Mouse (Mus musculus): ENCODE data around the gene Dedd2. TPM values are rescaled to one million over a fixed set of nuclear protein-coding genes. Genes with fewer than 3 reads are reported as not detected.

Gene Dedd2
- polyA plus RNA-seq, 1 experiment from 2014 or later = 11.2 TPM

- Histone ChIP-seq H3K4me2 (peak overlapping the region; percentile 90), H3K9me3 (no peaks in the 10 kb centered on the region), H3K27me3 (no peaks in the 10 kb centered on the region), H3K4me3 (peak overlapping the region; percentile 99), H3K9ac (peak overlapping the region; percentile 60), H3K4me1 (peaks cover 33% of the 10 kb centered on the region), H3K36me3 (no peaks in the 10 kb centered on the region), H3K27ac (peak overlapping the region; percentile 99)
- WGBS = 26% methylated on average over 8 of the region's 8 CpGs
- no peak for ATAC-seq (ENCODE audit: borderline replicate concordance, extremely low read depth, low FRiP score, low TSS enrichment)
Measured at GRCm38 (mm10) chr7:25251822-25252221, 31.4 kb upstream of the Dedd2 start.

GRCm38 (mm10) chr7:25251071-25251791 lies 30.8 kb upstream of the Dedd2 start:
- peak overlapping the region; percentile 99 for H3K4me3 ChIP-seq
- peak overlapping the region; percentile 90 for H3K4me2 ChIP-seq
- H3K9me3 ChIP-seq = no peaks in the 10 kb centered on the region
- H3K9ac ChIP-seq = peak overlapping the region; percentile 60
- peak overlapping the region; percentile 99 for H3K27ac ChIP-seq
- 2% methylated on average over 22 of the region's 22 CpGs for WGBS
- no peaks in the 10 kb centered on the region for H3K36me3 ChIP-seq
- H3K4me1 ChIP-seq = peaks cover 39% of the 10 kb centered on the region
- no peaks in the 10 kb centered on the region for H3K27me3 ChIP-seq
- peak; percentile 50 for ATAC-seq (ENCODE audit: borderline replicate concordance, extremely low read depth, low FRiP score, low TSS enrichment)

- ATAC-seq (ENCODE audit: borderline replicate concordance, extremely low read depth, low FRiP score, low TSS enrichment) = peak; percentile 83
- Histone ChIP-seq H3K4me3 (peak within 1 kb of the TSS; percentile 99), H3K9me3 (no peaks in the 10 kb centered on the region), H3K27me3 (no peaks in the 10 kb centered on the region), H3K4me2 (peak within 1 kb of the TSS; percentile 90), H3K9ac (peak within 1 kb of the TSS; percentile 96), H3K4me1 (peaks cover 48% of the 10 kb centered on the region), H3K36me3 (peaks cover 3% of the 10 kb centered on the region), H3K27ac (peak within 1 kb of the TSS; percentile 99)
- WGBS = under 1% methylated on average over 40 of the region's 81 CpGs
Measured at GRCm38 (mm10) chr7:25250141-25250972, 29.9 kb upstream of the Dedd2 start, which contains the start of gene Erf. Gene Erf (minus strand): TSS chr7:25250761.

GRCm38 (mm10) chr7:25249314-25250140 lies 29.1 kb upstream of the Dedd2 start:
- Histone ChIP-seq H3K9me3 (no peaks in the 10 kb centered on the region), H3K9ac (peak overlapping the region; percentile 96), H3K36me3 (peaks cover 11% of the 10 kb centered on the region), H3K4me2 (peak overlapping the region; percentile 90), H3K4me3 (peak overlapping the region; percentile 99), H3K27me3 (no peaks in the 10 kb centered on the region), H3K4me1 (peaks cover 50% of the 10 kb centered on the region), H3K27ac (peak overlapping the region; percentile 99)
- peak; percentile 55 for ATAC-seq (ENCODE audit: borderline replicate concordance, extremely low read depth, low FRiP score, low TSS enrichment)
- WGBS = under 1% methylated on average over 31 of the region's 73 CpGs

GRCm38 (mm10) chr7:25248846-25249313 lies 28.5 kb upstream of the Dedd2 start:
- Histone ChIP-seq H3K27me3 (no peaks in the 10 kb centered on the region), H3K4me3 (peak overlapping the region; percentile 99), H3K27ac (peak overlapping the region; percentile 99), H3K4me2 (peak overlapping the region; percentile 90), H3K36me3 (peaks cover 16% of the 10 kb centered on the region), H3K9ac (peak overlapping the region; percentile 96), H3K4me1 (peaks cover 54% of the 10 kb centered on the region), H3K9me3 (no peaks in the 10 kb centered on the region)
- WGBS = 4% methylated on average over 25 of the region's 25 CpGs
- no peak for ATAC-seq (ENCODE audit: borderline replicate concordance, extremely low read depth, low FRiP score, low TSS enrichment)

- H3K4me1 ChIP-seq = peaks cover 54% of the 10 kb centered on the region
- no peaks in the 10 kb centered on the region for H3K27me3 ChIP-seq
- peaks cover 22% of the 10 kb centered on the region for H3K36me3 ChIP-seq
- H3K27ac ChIP-seq = peak overlapping the region; percentile 99
- peak overlapping the region; percentile 96 for H3K9ac ChIP-seq
- H3K4me2 ChIP-seq = peak overlapping the region; percentile 90
- H3K4me3 ChIP-seq = peak overlapping the region; percentile 99
- no peaks in the 10 kb centered on the region for H3K9me3 ChIP-seq
- no peak for ATAC-seq (ENCODE audit: borderline replicate concordance, extremely low read depth, low FRiP score, low TSS enrichment)
- WGBS = under 1% methylated on average over 18 of the region's 18 CpGs
Measured at GRCm38 (mm10) chr7:25248018-25248647, 27.7 kb upstream of the Dedd2 start.

GRCm38 (mm10) chr7:25247498-25247897 lies 27.1 kb upstream of the Dedd2 start:
- H3K9me3 ChIP-seq = no peaks in the 10 kb centered on the region
- peak overlapping the region; percentile 96 for H3K9ac ChIP-seq
- ATAC-seq (ENCODE audit: borderline replicate concordance, extremely low read depth, low FRiP score, low TSS enrichment) = no peak
- H3K36me3 ChIP-seq = peaks cover 28% of the 10 kb centered on the region
- peak overlapping the region; percentile 99 for H3K4me3 ChIP-seq
- peak overlapping the region; percentile 99 for H3K27ac ChIP-seq
- H3K27me3 ChIP-seq = no peaks in the 10 kb centered on the region
- peak overlapping the region; percentile 90 for H3K4me2 ChIP-seq
- H3K4me1 ChIP-seq = peaks cover 54% of the 10 kb centered on the region
- WGBS = 6% methylated on average over 3 of the region's 3 CpGs

GRCm38 (mm10) chr7:25246759-25247137 lies 26.3 kb upstream of the Dedd2 start:
- ATAC-seq (ENCODE audit: borderline replicate concordance, extremely low read depth, low FRiP score, low TSS enrichment) = no peak
- H3K27me3 ChIP-seq = no peaks in the 10 kb centered on the region
- 17% methylated on average over 4 of the region's 4 CpGs for WGBS
- H3K4me1 ChIP-seq = peaks cover 47% of the 10 kb centered on the region
- H3K4me3 ChIP-seq = peak overlapping the region; percentile 99
- peaks cover 32% of the 10 kb centered on the region for H3K36me3 ChIP-seq
- H3K4me2 ChIP-seq = peak overlapping the region; percentile 90
- H3K9me3 ChIP-seq = no peaks in the 10 kb centered on the region
- peak overlapping the region; percentile 99 for H3K27ac ChIP-seq
- H3K9ac ChIP-seq = peak overlapping the region; percentile 96

- WGBS = 33% methylated on average over 20 of the region's 20 CpGs
- ATAC-seq (ENCODE audit: borderline replicate concordance, extremely low read depth, low FRiP score, low TSS enrichment) = no peak
- H3K27me3 ChIP-seq = no peaks in the 10 kb centered on the region
- peak overlapping the region; percentile 96 for H3K9ac ChIP-seq
- H3K4me2 ChIP-seq = peak overlapping the region; percentile 90
- H3K4me1 ChIP-seq = peaks cover 41% of the 10 kb centered on the region
- H3K4me3 ChIP-seq = peak overlapping the region; percentile 99
- peaks cover 32% of the 10 kb centered on the region for H3K36me3 ChIP-seq
- no peaks in the 10 kb centered on the region for H3K9me3 ChIP-seq
- H3K27ac ChIP-seq = peak overlapping the region; percentile 99
Measured at GRCm38 (mm10) chr7:25246079-25246758, 25.8 kb upstream of the Dedd2 start.

GRCm38 (mm10) chr7:25244562-25245369 lies 24.4 kb upstream of the Dedd2 start:
- Histone ChIP-seq H3K9me3 (no peaks in the 10 kb centered on the region), H3K27ac (no peak overlapping the region), H3K4me2 (no peak overlapping the region), H3K9ac (no peak overlapping the region), H3K36me3 (peaks cover 32% of the 10 kb centered on the region), H3K4me1 (peaks cover 39% of the 10 kb centered on the region), H3K4me3 (no peak overlapping the region), H3K27me3 (no peaks in the 10 kb centered on the region)
- no peak for ATAC-seq (ENCODE audit: borderline replicate concordance, extremely low read depth, low FRiP score, low TSS enrichment)
- 82% methylated on average over 30 of the region's 30 CpGs for WGBS
